Mouse (Mus musculus): ENCODE data around the gene Qsox1. TPM values are rescaled to one million over a fixed set of nuclear protein-coding genes. Genes with fewer than 3 reads are reported as not detected.

Qsox1 gene
- polyA plus RNA-seq, 1 experiment from 2014 or later, result 94.7 TPM

GRCm38 (mm10) chr1:155740622-155741377, 71.9 kb downstream of the Qsox1 start:
- ATAC-seq (ENCODE audit: insufficient read depth, low FRiP score), result no peak
- Histone ChIP-seq H3K4me2 (ENCODE audit: low read depth, low read length) (peak overlapping the region; percentile 94), H3K27me3 (ENCODE audit: control insufficient read depth, insufficient read depth, low read length) (peaks cover 87% of the 10 kb centered on the region), H3K4me3 (replicated peaks; ENCODE audit: low read length) (peak overlapping the region; percentile 7), H3K36me3 (ENCODE audit: control insufficient read depth, insufficient read depth, low read length) (no peaks in the 10 kb centered on the region), H3K9ac (ENCODE audit: low read length) (no peak overlapping the region), H3K4me1 (ENCODE audit: control insufficient read depth, insufficient read depth, low read length) (peaks cover 20% of the 10 kb centered on the region), H3K27ac (ENCODE audit: low read length) (no peak overlapping the region), H3K9me3 (replicated peaks; ENCODE audit: control insufficient read depth, low read length) (no peaks in the 10 kb centered on the region)
- WGBS, result 1% methylated on average over 44 of the region's 44 CpGs

- WGBS, result under 1% methylated on average over 25 of the region's 25 CpGs
These were observed 74.8 kb downstream of the Qsox1 start for GRCm38 (mm10) chr1:155737809-155738383.

GRCm38 (mm10) chr1:155737017-155737808, 75.5 kb downstream of the Qsox1 start:
- peaks cover 11% of the 10 kb centered on the region for H3K4me1 ChIP-seq (ENCODE audit: control insufficient read depth, insufficient read depth, low read length)
- H3K36me3 ChIP-seq (ENCODE audit: control insufficient read depth, insufficient read depth, low read length), result no peaks in the 10 kb centered on the region
- no peak for ATAC-seq (ENCODE audit: insufficient read depth, low FRiP score)
- no peak overlapping the region for H3K4me2 ChIP-seq (ENCODE audit: low read depth, low read length)
- peaks cover 94% of the 10 kb centered on the region for H3K27me3 ChIP-seq (ENCODE audit: control insufficient read depth, insufficient read depth, low read length)
- no peak overlapping the region for H3K9ac ChIP-seq (ENCODE audit: low read length)
- no peaks in the 10 kb centered on the region for H3K9me3 ChIP-seq (replicated peaks; ENCODE audit: control insufficient read depth, low read length)
- H3K27ac ChIP-seq (ENCODE audit: low read length), result no peak overlapping the region
- under 1% methylated on average over 58 of the region's 58 CpGs for WGBS
- no peak overlapping the region for H3K4me3 ChIP-seq (replicated peaks; ENCODE audit: low read length)

More at GRCm38 (mm10) chr1:155737809-155738383, 74.8 kb downstream of the Qsox1 start:
- Histone ChIP-seq H3K27ac (ENCODE audit: low read length) (no peak overlapping the region), H3K4me3 (replicated peaks; ENCODE audit: low read length) (no peak overlapping the region), H3K36me3 (ENCODE audit: control insufficient read depth, insufficient read depth, low read length) (no peaks in the 10 kb centered on the region), H3K9ac (ENCODE audit: low read length) (no peak overlapping the region), H3K27me3 (ENCODE audit: control insufficient read depth, insufficient read depth, low read length) (peaks cover 95% of the 10 kb centered on the region), H3K9me3 (replicated peaks; ENCODE audit: control insufficient read depth, low read length) (no peaks in the 10 kb centered on the region), H3K4me1 (ENCODE audit: control insufficient read depth, insufficient read depth, low read length) (peaks cover 18% of the 10 kb centered on the region), H3K4me2 (ENCODE audit: low read depth, low read length) (no peak overlapping the region)
- no peak for ATAC-seq (ENCODE audit: insufficient read depth, low FRiP score)

GRCm38 (mm10) chr1:155736096-155736825, 76.4 kb downstream of the Qsox1 start:
- H3K4me3 ChIP-seq (replicated peaks; ENCODE audit: low read length), result no peak overlapping the region
- 1% methylated on average over 26 of the region's 26 CpGs for WGBS
- no peak for ATAC-seq (ENCODE audit: insufficient read depth, low FRiP score)
- no peaks in the 10 kb centered on the region for H3K36me3 ChIP-seq (ENCODE audit: control insufficient read depth, insufficient read depth, low read length)
- no peak overlapping the region for H3K27ac ChIP-seq (ENCODE audit: low read length)
- H3K9me3 ChIP-seq (replicated peaks; ENCODE audit: control insufficient read depth, low read length), result no peaks in the 10 kb centered on the region
- no peak overlapping the region for H3K9ac ChIP-seq (ENCODE audit: low read length)
- peaks cover 4% of the 10 kb centered on the region; the same call in 1 of the 2 replicates for H3K4me1 ChIP-seq (ENCODE audit: control insufficient read depth, insufficient read depth, low read length)
- peaks cover 94% of the 10 kb centered on the region for H3K27me3 ChIP-seq (ENCODE audit: control insufficient read depth, insufficient read depth, low read length)
- no peak overlapping the region for H3K4me2 ChIP-seq (ENCODE audit: low read depth, low read length)

- Histone ChIP-seq H3K4me3 (replicated peaks; ENCODE audit: low read length) (no peak overlapping the region), H3K9ac (ENCODE audit: low read length) (no peak overlapping the region), H3K36me3 (ENCODE audit: control insufficient read depth, insufficient read depth, low read length) (no peaks in the 10 kb centered on the region), H3K4me1 (ENCODE audit: control insufficient read depth, insufficient read depth, low read length) (no peaks in the 10 kb centered on the region), H3K27ac (ENCODE audit: low read length) (no peak overlapping the region), H3K9me3 (replicated peaks; ENCODE audit: control insufficient read depth, low read length) (0 out of 2 replicates have a peak, but pooled peaks cover 4% of the 10 kb centered on the region), H3K4me2 (ENCODE audit: low read depth, low read length) (no peak overlapping the region), H3K27me3 (ENCODE audit: control insufficient read depth, insufficient read depth, low read length) (peaks cover 70% of the 10 kb centered on the region)
- 0% methylated on average over 2 of the region's 2 CpGs for WGBS
- no peak for ATAC-seq (ENCODE audit: insufficient read depth, low FRiP score)
These were observed 81.5 kb downstream of the Qsox1 start for GRCm38 (mm10) chr1:155731156-155731555.

- WGBS, result 2% methylated on average over 23 of the region's 23 CpGs
- Histone ChIP-seq H3K27me3 (ENCODE audit: control insufficient read depth, insufficient read depth, low read length) (peaks cover 57% of the 10 kb centered on the region), H3K4me1 (ENCODE audit: control insufficient read depth, insufficient read depth, low read length) (no peaks in the 10 kb centered on the region), H3K36me3 (ENCODE audit: control insufficient read depth, insufficient read depth, low read length) (no peaks in the 10 kb centered on the region), H3K27ac (ENCODE audit: low read length) (no peak overlapping the region), H3K9me3 (replicated peaks; ENCODE audit: control insufficient read depth, low read length) (0 out of 2 replicates have a peak, but pooled peaks cover 4% of the 10 kb centered on the region), H3K9ac (ENCODE audit: low read length) (no peak overlapping the region), H3K4me3 (replicated peaks; ENCODE audit: low read length) (no peak overlapping the region), H3K4me2 (ENCODE audit: low read depth, low read length) (no peak overlapping the region)
- ATAC-seq (ENCODE audit: insufficient read depth, low FRiP score), result no peak
These were observed 83.4 kb downstream of the Qsox1 start for GRCm38 (mm10) chr1:155729113-155729795.

GRCm38 (mm10) chr1:155727830-155728229, 84.9 kb downstream of the Qsox1 start:
- H3K4me3 ChIP-seq (replicated peaks; ENCODE audit: low read length), result no peak overlapping the region
- no peaks in the 10 kb centered on the region for H3K36me3 ChIP-seq (ENCODE audit: control insufficient read depth, insufficient read depth, low read length)
- WGBS, result 28% methylated on average over 10 of the region's 10 CpGs
- no peak overlapping the region for H3K27ac ChIP-seq (ENCODE audit: low read length)
- ATAC-seq (ENCODE audit: insufficient read depth, low FRiP score), result no peak
- H3K4me2 ChIP-seq (ENCODE audit: low read depth, low read length), result no peak overlapping the region
- no peaks in the 10 kb centered on the region for H3K4me1 ChIP-seq (ENCODE audit: control insufficient read depth, insufficient read depth, low read length)
- peaks cover 44% of the 10 kb centered on the region for H3K27me3 ChIP-seq (ENCODE audit: control insufficient read depth, insufficient read depth, low read length)
- 0 out of 2 replicates have a peak, but pooled peaks cover 4% of the 10 kb centered on the region for H3K9me3 ChIP-seq (replicated peaks; ENCODE audit: control insufficient read depth, low read length)
- H3K9ac ChIP-seq (ENCODE audit: low read length), result no peak overlapping the region

All from stomach, embryonic 16.5 days (tissue).